Mouse (Mus musculus): ENCODE measurements around the gene Fbxo10. TPM values are rescaled to one million over a fixed set of nuclear protein-coding genes. Genes with fewer than 3 reads are reported as not detected.
A peak's percentile ranks its signal among the peaks of the same experiment; 100 is the strongest.

The Fbxo10 gene
- polyA plus RNA-seq, 1 experiment from 2014 or later = 3.6 TPM

- no peaks in the 10 kb centered on the region for H3K36me3 ChIP-seq (ENCODE audit: control insufficient read depth, insufficient read depth)
- 8% methylated on average over 3 of the region's 3 CpGs for WGBS (ENCODE audit: insufficient replicate concordance)
- H3K27ac ChIP-seq (ENCODE audit: low read length) = no peak overlapping the region
- H3K27me3 ChIP-seq (ENCODE audit: control insufficient read depth, insufficient read depth, low read depth, low read length) = no peaks in the 10 kb centered on the region
- H3K9me3 ChIP-seq (replicated peaks; ENCODE audit: control insufficient read depth, low read length) = no peaks in the 10 kb centered on the region
- no peak overlapping the region for H3K4me2 ChIP-seq (ENCODE audit: low read depth, low read length)
- peaks cover 28% of the 10 kb centered on the region for H3K4me1 ChIP-seq (ENCODE audit: control insufficient read depth, low read depth, low read length)
- ATAC-seq (ENCODE audit: low read depth) = no peak
- no peak overlapping the region for H3K4me3 ChIP-seq (ENCODE audit: low read depth, low read length)
- no peak overlapping the region for H3K9ac ChIP-seq (ENCODE audit: low read depth, low read length)
Measured at GRCm38 (mm10) chr4:45015615-45016014, 68.8 kb downstream of the Fbxo10 start.

DNA sequence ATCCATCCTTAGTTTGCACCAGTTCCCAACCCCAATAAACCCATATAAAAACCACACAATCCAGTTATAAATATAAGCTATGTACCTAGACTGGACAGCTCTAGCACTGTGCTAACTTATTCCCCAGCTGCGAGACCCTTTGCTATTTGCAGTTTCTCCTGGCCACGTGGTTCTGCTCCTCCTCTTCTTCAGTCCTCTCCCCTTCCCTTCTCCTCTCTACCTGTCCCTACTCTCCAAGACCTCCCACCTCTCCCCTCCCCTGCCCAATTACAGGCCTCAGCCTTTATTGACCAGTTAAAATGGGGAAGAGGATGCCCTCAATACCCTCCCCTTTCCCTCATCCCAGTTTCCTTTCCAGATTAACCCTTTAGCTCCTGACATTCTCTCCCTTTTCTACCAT is 70.9 kb downstream of the Fbxo10 start:
- H3K27me3 ChIP-seq (ENCODE audit: control insufficient read depth, insufficient read depth, low read depth, low read length) = no peaks in the 10 kb centered on the region
- peak overlapping the region; percentile 98 for H3K27ac ChIP-seq (ENCODE audit: low read length)
- ATAC-seq (ENCODE audit: low read depth) = no peak
- H3K36me3 ChIP-seq (ENCODE audit: control insufficient read depth, insufficient read depth) = no peaks in the 10 kb centered on the region
- peaks cover 29% of the 10 kb centered on the region for H3K4me1 ChIP-seq (ENCODE audit: control insufficient read depth, low read depth, low read length)
- H3K4me2 ChIP-seq (ENCODE audit: low read depth, low read length) = peak overlapping the region; percentile 72
- 3% methylated on average over 2 of the region's 2 CpGs for WGBS (ENCODE audit: insufficient replicate concordance)
- H3K9me3 ChIP-seq (replicated peaks; ENCODE audit: control insufficient read depth, low read length) = no peaks in the 10 kb centered on the region
- peak overlapping the region; percentile 83 for H3K4me3 ChIP-seq (ENCODE audit: low read depth, low read length)
- peak overlapping the region; percentile 84 for H3K9ac ChIP-seq (ENCODE audit: low read depth, low read length)

DNA sequence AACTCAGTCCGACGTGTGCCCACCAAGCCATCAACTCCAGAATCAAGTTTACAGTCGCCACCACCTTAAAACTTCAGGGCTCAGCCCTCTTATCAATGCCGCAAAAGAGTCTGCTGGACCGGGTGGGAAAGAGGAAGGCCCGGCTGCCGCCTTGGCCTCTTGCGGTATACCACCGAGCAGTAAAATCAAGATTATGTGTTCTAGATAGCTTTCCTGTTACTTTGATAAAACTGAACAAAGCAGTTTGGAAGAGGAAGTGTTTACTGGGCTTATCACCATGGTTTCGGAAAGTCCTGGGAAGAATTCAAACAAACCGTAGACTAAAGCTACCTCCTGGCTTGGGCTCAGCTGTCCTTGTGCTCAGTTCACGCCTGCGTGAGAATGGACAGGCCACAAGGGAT is 71.4 kb downstream of the Fbxo10 start:
- H3K27me3 ChIP-seq (ENCODE audit: control insufficient read depth, insufficient read depth, low read depth, low read length) = no peaks in the 10 kb centered on the region
- H3K36me3 ChIP-seq (ENCODE audit: control insufficient read depth, insufficient read depth) = no peaks in the 10 kb centered on the region
- ATAC-seq (ENCODE audit: low read depth) = no peak
- peak overlapping the region; percentile 84 for H3K9ac ChIP-seq (ENCODE audit: low read depth, low read length)
- H3K4me2 ChIP-seq (ENCODE audit: low read depth, low read length) = peak overlapping the region; percentile 72
- H3K4me3 ChIP-seq (ENCODE audit: low read depth, low read length) = peak overlapping the region; percentile 83
- H3K27ac ChIP-seq (ENCODE audit: low read length) = peak overlapping the region; percentile 98
- WGBS (ENCODE audit: insufficient replicate concordance) = 0% methylated on average over 13 of the region's 13 CpGs
- peaks cover 26% of the 10 kb centered on the region for H3K4me1 ChIP-seq (ENCODE audit: control insufficient read depth, low read depth, low read length)
- no peaks in the 10 kb centered on the region for H3K9me3 ChIP-seq (replicated peaks; ENCODE audit: control insufficient read depth, low read length)

- H3K9ac ChIP-seq (ENCODE audit: low read depth, low read length) = peak within 1 kb of the TSS; percentile 98
- peak; percentile 92 for ATAC-seq (ENCODE audit: low read depth)
- no peaks in the 10 kb centered on the region for H3K9me3 ChIP-seq (replicated peaks; ENCODE audit: control insufficient read depth, low read length)
- H3K4me1 ChIP-seq (ENCODE audit: control insufficient read depth, low read depth, low read length) = peaks cover 23% of the 10 kb centered on the region
- H3K27ac ChIP-seq (ENCODE audit: low read length) = peak within 1 kb of the TSS; percentile 98
- H3K4me3 ChIP-seq (ENCODE audit: low read depth, low read length) = peak within 1 kb of the TSS; percentile 95
- under 1% methylated on average over 59 of the region's 63 CpGs for WGBS (ENCODE audit: insufficient replicate concordance)
- peak within 1 kb of the TSS; percentile 79 for H3K4me2 ChIP-seq (ENCODE audit: low read depth, low read length)
- no peaks in the 10 kb centered on the region for H3K36me3 ChIP-seq (ENCODE audit: control insufficient read depth, insufficient read depth)
- H3K27me3 ChIP-seq (ENCODE audit: control insufficient read depth, insufficient read depth, low read depth, low read length) = no peaks in the 10 kb centered on the region
Measured at GRCm38 (mm10) chr4:45012105-45012975, 72.1 kb downstream of the Fbxo10 start, which contains the start of gene Zbtb5. Zbtb5 (minus strand) TSS chr4:45012412.

DNA sequence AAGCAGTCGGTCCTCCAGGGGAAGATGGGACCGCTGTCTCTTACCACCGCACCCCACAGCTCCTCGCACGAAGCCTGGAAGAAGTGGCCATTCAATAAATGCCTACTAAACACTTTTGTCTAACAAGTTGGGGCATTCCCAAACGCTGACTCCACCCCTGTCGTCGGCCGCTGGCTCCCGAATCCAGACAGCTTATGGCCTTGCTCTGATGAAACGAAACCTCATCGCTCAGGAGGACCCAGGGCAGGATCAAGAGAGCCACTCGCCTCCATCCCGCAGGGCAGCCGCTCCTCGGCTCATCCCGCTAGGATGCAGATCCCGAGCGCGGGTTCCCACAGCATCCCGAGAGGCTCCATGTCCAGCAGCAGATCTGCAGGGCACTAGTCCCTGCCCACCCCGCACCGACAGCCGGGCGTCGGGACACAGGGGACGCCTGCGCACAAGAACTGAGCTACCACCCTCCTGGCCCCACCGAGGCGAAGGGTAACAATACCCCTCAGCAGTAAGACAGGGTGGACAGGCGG is 72.8 kb downstream of the Fbxo10 start:
- peak overlapping the region; percentile 95 for H3K4me3 ChIP-seq (ENCODE audit: low read depth, low read length)
- no peaks in the 10 kb centered on the region for H3K9me3 ChIP-seq (replicated peaks; ENCODE audit: control insufficient read depth, low read length)
- no peak for ATAC-seq (ENCODE audit: low read depth)
- peaks cover 23% of the 10 kb centered on the region for H3K4me1 ChIP-seq (ENCODE audit: control insufficient read depth, low read depth, low read length)
- H3K27me3 ChIP-seq (ENCODE audit: control insufficient read depth, insufficient read depth, low read depth, low read length) = no peaks in the 10 kb centered on the region
- peak overlapping the region; percentile 98 for H3K27ac ChIP-seq (ENCODE audit: low read length)
- H3K9ac ChIP-seq (ENCODE audit: low read depth, low read length) = peak overlapping the region; percentile 98
- H3K4me2 ChIP-seq (ENCODE audit: low read depth, low read length) = peak overlapping the region; percentile 79
- WGBS (ENCODE audit: insufficient replicate concordance) = 0% methylated on average over 31 of the region's 31 CpGs
- no peaks in the 10 kb centered on the region for H3K36me3 ChIP-seq (ENCODE audit: control insufficient read depth, insufficient read depth)

DNA sequence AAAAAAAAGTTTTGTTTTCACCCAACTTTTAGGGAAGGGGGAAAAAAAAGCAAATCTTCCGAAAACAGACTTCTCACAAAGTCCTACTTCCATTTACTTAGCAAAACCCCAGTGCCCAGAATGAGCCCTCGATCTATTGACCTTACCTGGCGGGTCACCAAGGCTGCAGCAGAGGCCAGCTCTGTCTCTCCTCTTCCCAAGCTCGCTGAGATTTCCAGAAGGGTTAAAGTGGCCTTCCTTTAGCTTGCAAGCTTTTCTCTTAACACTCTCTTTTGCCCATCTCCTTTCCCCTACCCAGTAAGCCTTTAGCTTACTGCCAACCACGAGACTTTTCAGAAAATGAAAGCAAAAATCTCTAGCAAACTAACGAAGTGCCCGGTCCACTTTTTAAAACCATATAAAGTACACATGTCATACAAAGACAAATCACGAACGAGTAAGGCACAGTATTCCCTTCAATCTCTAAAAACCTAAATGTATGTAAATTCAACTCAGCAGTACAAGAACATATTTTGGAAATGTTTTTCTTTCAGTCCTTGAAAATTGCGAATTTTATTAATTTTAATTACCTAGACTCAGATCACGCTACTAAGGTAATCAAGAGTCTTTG is 73.5 kb downstream of the Fbxo10 start:
- H3K4me3 ChIP-seq (ENCODE audit: low read depth, low read length) = peak overlapping the region; percentile 95
- peak overlapping the region; percentile 98 for H3K27ac ChIP-seq (ENCODE audit: low read length)
- peak overlapping the region; percentile 79 for H3K4me2 ChIP-seq (ENCODE audit: low read depth, low read length)
- no peaks in the 10 kb centered on the region for H3K27me3 ChIP-seq (ENCODE audit: control insufficient read depth, insufficient read depth, low read depth, low read length)
- no peaks in the 10 kb centered on the region for H3K9me3 ChIP-seq (replicated peaks; ENCODE audit: control insufficient read depth, low read length)
- ATAC-seq (ENCODE audit: low read depth) = no peak
- WGBS (ENCODE audit: insufficient replicate concordance) = 14% methylated on average over 11 of the region's 11 CpGs
- H3K36me3 ChIP-seq (ENCODE audit: control insufficient read depth, insufficient read depth) = no peaks in the 10 kb centered on the region
- peaks cover 23% of the 10 kb centered on the region for H3K4me1 ChIP-seq (ENCODE audit: control insufficient read depth, low read depth, low read length)
- H3K9ac ChIP-seq (ENCODE audit: low read depth, low read length) = peak overlapping the region; percentile 98

DNA sequence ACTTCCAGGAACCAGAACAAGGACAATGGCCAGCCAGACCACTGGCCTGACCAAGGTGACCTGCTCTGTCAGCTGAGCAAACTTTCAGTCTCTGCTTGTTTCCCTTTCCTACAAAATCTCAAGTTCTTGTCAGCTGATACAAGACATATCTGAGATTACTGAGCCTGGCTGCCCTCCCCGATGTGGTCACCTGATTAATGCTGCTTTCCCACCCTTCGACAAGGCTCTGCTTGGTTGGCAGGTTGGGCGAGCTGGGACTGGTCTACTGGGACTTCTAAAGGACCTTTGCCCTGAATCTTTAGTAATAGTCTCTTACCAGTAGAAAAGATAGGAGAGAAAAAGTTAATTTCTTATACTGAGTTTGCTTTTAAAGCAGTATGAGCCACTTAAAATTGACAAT is 79.0 kb downstream of the Fbxo10 start:
- Histone ChIP-seq H3K27ac (ENCODE audit: low read length) (no peak overlapping the region), H3K4me1 (ENCODE audit: control insufficient read depth, low read depth, low read length) (peaks cover 10% of the 10 kb centered on the region), H3K4me2 (ENCODE audit: low read depth, low read length) (no peak overlapping the region), H3K27me3 (ENCODE audit: control insufficient read depth, insufficient read depth, low read depth, low read length) (no peaks in the 10 kb centered on the region), H3K36me3 (ENCODE audit: control insufficient read depth, insufficient read depth) (no peaks in the 10 kb centered on the region), H3K4me3 (ENCODE audit: low read depth, low read length) (no peak overlapping the region), H3K9ac (ENCODE audit: low read depth, low read length) (no peak overlapping the region), H3K9me3 (replicated peaks; ENCODE audit: control insufficient read depth, low read length) (no peaks in the 10 kb centered on the region)
- WGBS (ENCODE audit: insufficient replicate concordance) = 57% methylated on average over 3 of the region's 3 CpGs
- ATAC-seq (ENCODE audit: low read depth) = no peak

GRCm38 (mm10) chr4:45000001-45000400 is 84.4 kb downstream of the Fbxo10 start:
- Histone ChIP-seq H3K9me3 (replicated peaks; ENCODE audit: control insufficient read depth, low read length) (no peaks in the 10 kb centered on the region), H3K4me3 (ENCODE audit: low read depth, low read length) (no peak overlapping the region), H3K27ac (ENCODE audit: low read length) (no peak overlapping the region), H3K4me1 (ENCODE audit: control insufficient read depth, low read depth, low read length) (peaks cover 3% of the 10 kb centered on the region), H3K9ac (ENCODE audit: low read depth, low read length) (no peak overlapping the region), H3K4me2 (ENCODE audit: low read depth, low read length) (no peak overlapping the region), H3K36me3 (ENCODE audit: control insufficient read depth, insufficient read depth) (peaks cover 2% of the 10 kb centered on the region; the same call in 1 of the 2 replicates), H3K27me3 (ENCODE audit: control insufficient read depth, insufficient read depth, low read depth, low read length) (no peaks in the 10 kb centered on the region)
- no peak for ATAC-seq (ENCODE audit: low read depth)
- WGBS (ENCODE audit: insufficient replicate concordance) = 67% methylated on average over 6 of the region's 6 CpGs

GRCm38 (mm10) chr4:44998071-44998470 is 86.3 kb downstream of the Fbxo10 start:
- peaks cover 11% of the 10 kb centered on the region for H3K36me3 ChIP-seq (ENCODE audit: control insufficient read depth, insufficient read depth)
- no peaks in the 10 kb centered on the region for H3K27me3 ChIP-seq (ENCODE audit: control insufficient read depth, insufficient read depth, low read depth, low read length)
- WGBS (ENCODE audit: insufficient replicate concordance) = 65% methylated on average over 3 of the region's 3 CpGs
- no peak overlapping the region for H3K27ac ChIP-seq (ENCODE audit: low read length)
- H3K4me3 ChIP-seq (ENCODE audit: low read depth, low read length) = no peak overlapping the region
- ATAC-seq (ENCODE audit: low read depth) = no peak
- peaks cover 22% of the 10 kb centered on the region for H3K4me1 ChIP-seq (ENCODE audit: control insufficient read depth, low read depth, low read length)
- H3K9ac ChIP-seq (ENCODE audit: low read depth, low read length) = no peak overlapping the region
- H3K4me2 ChIP-seq (ENCODE audit: low read depth, low read length) = no peak overlapping the region
- no peaks in the 10 kb centered on the region for H3K9me3 ChIP-seq (replicated peaks; ENCODE audit: control insufficient read depth, low read length)
